Mouse (Mus musculus) hindbrain, embryonic 16.5 days (tissue): ENCODE results near the gene Slc37a1. TPM values are rescaled to one million over a fixed set of nuclear protein-coding genes. Genes with fewer than 3 reads are reported as not detected.
"Not testable (repeated sequence)": the region's sequence is repeated elsewhere in the genome, so short reads cannot be mapped to it uniquely, and the experiment has no call there.

Experiments used
- ATAC-seq: fragments of 200-750 bp; cut with Nextera tagmentation; 2 replicates; pipeline ENCODE4 v1.8.0; 2017; ENCODE audit warnings: moderate TSS enrichment, moderate library complexity
- H3K27ac ChIP-seq: fragments of 300-500 bp; sonication (generic); 2 replicates; pipeline ENCODE4 v1.5.1; 2014; ENCODE audit warnings: low read depth, mild to moderate bottlenecking, control low read depth, low read length, moderate library complexity
- H3K27me3 ChIP-seq: fragments of 300-500 bp; sonication (generic); replicated peaks from 2 replicates; pipeline ENCODE4 v1.6.1; 2014; ENCODE audit warnings: low read length; ENCODE audit not compliant: control insufficient read depth, insufficient read depth
- H3K36me3 ChIP-seq: fragments of 300-500 bp; sonication (generic); 2 replicates; pipeline ENCODE4 v1.6.1; 2014; ENCODE audit warnings: mild to moderate bottlenecking, low read length, moderate library complexity, mixed read lengths; ENCODE audit not compliant: control insufficient read depth, insufficient read depth
- H3K4me1 ChIP-seq: fragments of 300-500 bp; sonication (generic); 2 replicates; pipeline ENCODE4 v1.6.1; 2014; ENCODE audit warnings: low read depth, low read length; ENCODE audit not compliant: control insufficient read depth, insufficient read depth
- H3K4me2 ChIP-seq: fragments of 300-500 bp; sonication (generic); 2 replicates; pipeline ENCODE4 v1.6.1; 2014; ENCODE audit warnings: mild to moderate bottlenecking, low read length, control low read depth, moderate library complexity
- H3K4me3 ChIP-seq: fragments of 300-500 bp; sonication (generic); 2 replicates; pipeline ENCODE4 v1.5.1; 2014; ENCODE audit warnings: mild to moderate bottlenecking, low read length, control low read depth, moderate library complexity
- H3K9ac ChIP-seq: fragments of 300-500 bp; sonication (generic); 2 replicates; pipeline ENCODE4 v1.6.1; 2014; ENCODE audit warnings: low read depth, mild to moderate bottlenecking, control low read depth, low read length, moderate library complexity
- H3K9me3 ChIP-seq: fragments of 300-500 bp; sonication (generic); 2 replicates; pipeline ENCODE4 v1.6.1; 2014; ENCODE audit warnings: mild to moderate bottlenecking, low read length, moderate library complexity; ENCODE audit not compliant: control insufficient read depth
- WGBS: fragments of 180-500 bp; shearing (Covaris S2); extraction: QIAGEN DNeasy Blood & Tissue Kit; methylation state at CpG from one replicate; pipeline ENCODE4 v1.1.7; 2014; 5-methylcytosine and 5-hydroxymethylcytosine counted together
- polyA plus RNA-seq: library from polyadenylated mRNA; unstranded; fragments of >200 nt; fragmentation: Nextera tagmentation; extraction: Ambion mirVana; gene quantifications from 2 replicates; pipeline ENCODE4 v1.2.1, GENCODE M21; 2015

Slc37a1 gene
- polyA plus RNA-seq, 1 experiment from 2014 or later: 8.6 TPM

DNA sequence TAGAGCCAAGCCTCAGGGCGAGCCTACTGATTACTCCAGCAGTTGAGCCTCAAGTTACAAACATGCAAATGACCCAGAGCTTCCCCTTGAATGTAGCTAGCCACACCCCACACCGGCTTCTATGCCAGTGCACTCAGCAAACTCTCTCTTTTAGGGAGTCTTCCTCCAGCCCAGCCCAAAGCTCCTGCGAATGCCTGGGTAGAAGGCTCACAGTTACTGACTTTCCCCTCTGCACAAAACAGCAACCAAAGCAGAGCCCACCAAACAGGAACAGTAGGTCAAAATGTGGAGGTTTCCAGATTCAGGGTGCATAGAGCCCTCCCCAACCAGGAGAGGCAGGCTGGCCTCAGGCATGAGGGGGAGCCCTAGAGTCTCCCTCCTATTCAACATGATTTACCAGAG lies 21.4 kb upstream of the Slc37a1 start:
- ATAC-seq: no peak
- H3K9ac ChIP-seq: no peak overlapping the region
- no peaks in the 10 kb centered on the region for H3K4me1 ChIP-seq
- H3K4me2 ChIP-seq: no peak overlapping the region
- H3K27ac ChIP-seq: no peak overlapping the region
- 22% methylated on average over 3 of the region's 3 CpGs for WGBS
- no peaks in the 10 kb centered on the region for H3K36me3 ChIP-seq
- no peaks in the 10 kb centered on the region for H3K27me3 ChIP-seq
- no peak overlapping the region for H3K4me3 ChIP-seq
- no peaks in the 10 kb centered on the region for H3K9me3 ChIP-seq

DNA sequence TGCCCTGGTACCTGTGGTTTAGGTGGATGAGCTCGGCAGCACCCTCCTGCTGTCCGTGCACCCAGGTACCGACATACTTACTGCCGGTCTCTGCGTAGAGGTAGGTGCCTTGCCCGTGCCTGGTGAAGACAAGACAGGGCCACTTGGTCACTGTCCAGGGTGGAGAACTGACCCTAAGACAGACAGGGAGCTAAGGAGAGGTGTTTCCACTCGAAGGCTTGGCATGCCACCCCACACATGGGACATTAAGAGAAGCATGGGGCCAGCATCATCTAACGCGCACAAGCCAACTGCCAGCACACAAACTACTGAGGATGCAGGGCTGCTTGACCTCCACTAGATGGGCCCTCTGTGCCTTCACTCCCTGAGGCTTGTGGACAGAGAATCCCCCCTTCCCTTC lies 20.8 kb upstream of the Slc37a1 start:
- Histone ChIP-seq H3K4me3 (no peak overlapping the region), H3K4me2 (no peak overlapping the region), H3K4me1 (no peaks in the 10 kb centered on the region), H3K36me3 (no peaks in the 10 kb centered on the region), H3K9me3 (no peaks in the 10 kb centered on the region), H3K27me3 (no peaks in the 10 kb centered on the region), H3K9ac (no peak overlapping the region), H3K27ac (no peak overlapping the region)
- ATAC-seq: no peak
- 90% methylated on average over 9 of the region's 9 CpGs for WGBS

DNA sequence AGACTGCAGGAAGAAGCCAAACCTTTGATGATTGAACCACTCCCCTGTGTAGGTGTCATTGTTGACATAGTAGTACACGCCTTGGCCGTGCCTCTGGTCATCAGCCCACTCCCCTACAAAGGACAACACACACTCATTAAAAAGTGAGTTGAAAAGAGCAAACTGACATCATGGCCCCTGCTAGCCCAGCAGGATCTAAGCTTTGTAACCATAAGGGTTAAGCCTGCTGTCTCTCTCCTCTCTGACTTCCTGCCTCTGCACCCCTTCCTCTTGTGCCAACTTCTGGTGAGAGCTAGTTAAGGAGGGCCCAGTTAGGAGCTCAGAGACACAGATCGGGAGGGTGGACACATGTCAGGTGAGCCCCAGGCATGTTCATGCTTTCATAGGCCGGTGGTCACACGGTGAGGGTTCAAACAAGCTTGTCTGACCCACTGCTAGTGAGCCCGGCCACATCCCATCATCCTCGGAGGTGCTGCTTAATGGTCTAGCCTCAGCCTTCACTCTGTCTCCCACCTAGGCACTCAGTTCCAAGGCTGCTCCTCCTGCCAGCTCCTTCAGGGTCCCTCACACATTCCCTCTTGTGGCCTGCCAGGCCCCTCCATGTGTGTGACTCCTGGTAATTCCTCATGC lies 20.2 kb upstream of the Slc37a1 start:
- Histone ChIP-seq H3K36me3 (no peaks in the 10 kb centered on the region), H3K27ac (no peak overlapping the region), H3K4me1 (no peaks in the 10 kb centered on the region), H3K4me2 (no peak overlapping the region), H3K4me3 (no peak overlapping the region), H3K27me3 (no peaks in the 10 kb centered on the region), H3K9me3 (no peaks in the 10 kb centered on the region), H3K9ac (no peak overlapping the region)
- WGBS: 79% methylated on average over 7 of the region's 7 CpGs
- no peak for ATAC-seq

DNA sequence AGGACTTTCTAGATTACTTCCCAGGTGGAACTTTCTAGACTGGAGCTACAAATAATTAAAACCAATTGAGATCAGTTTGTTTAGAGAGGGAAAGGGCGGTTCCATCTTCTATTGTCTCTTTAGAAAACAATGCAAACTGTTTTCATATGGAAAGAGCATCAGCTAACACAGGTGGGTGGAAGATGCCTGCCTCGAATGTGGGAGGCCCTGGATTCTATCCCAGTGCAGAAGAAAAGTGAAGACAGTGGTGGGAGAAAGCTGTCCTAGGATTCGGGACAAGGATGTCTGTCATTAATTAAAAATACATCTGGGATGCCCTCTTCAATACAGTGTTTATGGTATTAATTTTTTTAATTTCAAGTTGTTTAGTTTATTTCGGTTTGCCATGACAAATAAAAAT lies 19.5 kb upstream of the Slc37a1 start:
- Histone ChIP-seq H3K9ac (no peak overlapping the region), H3K27ac (no peak overlapping the region), H3K36me3 (no peaks in the 10 kb centered on the region), H3K27me3 (no peaks in the 10 kb centered on the region), H3K9me3 (no peaks in the 10 kb centered on the region), H3K4me3 (no peak overlapping the region), H3K4me2 (no peak overlapping the region), H3K4me1 (no peaks in the 10 kb centered on the region)
- ATAC-seq: no peak
- WGBS: 72% methylated on average over 4 of the region's 4 CpGs

DNA sequence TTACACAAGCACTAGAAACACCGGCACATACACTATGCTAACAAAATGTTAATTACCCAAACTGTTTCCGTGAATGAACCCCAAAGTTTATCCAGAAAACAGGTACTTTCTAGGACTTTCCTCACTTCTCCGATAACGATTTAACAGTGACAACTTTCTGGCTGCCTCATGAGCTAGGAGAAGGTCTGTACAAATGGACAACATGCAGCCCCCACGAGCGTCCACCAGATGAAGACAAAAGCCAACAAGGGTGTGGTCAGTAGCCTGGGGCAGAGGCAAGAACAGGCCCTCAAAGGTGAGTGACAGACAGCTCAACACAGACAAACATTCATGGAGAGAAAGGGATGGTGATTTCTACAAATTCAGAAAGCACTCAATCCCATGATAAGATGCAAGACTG lies 19.0 kb upstream of the Slc37a1 start:
- no peaks in the 10 kb centered on the region for H3K9me3 ChIP-seq
- H3K4me3 ChIP-seq: no peak overlapping the region
- WGBS: 84% methylated on average over 6 of the region's 6 CpGs
- H3K4me2 ChIP-seq: no peak overlapping the region
- no peak for ATAC-seq
- H3K4me1 ChIP-seq: no peaks in the 10 kb centered on the region
- no peak overlapping the region for H3K27ac ChIP-seq
- H3K36me3 ChIP-seq: no peaks in the 10 kb centered on the region
- no peak overlapping the region for H3K9ac ChIP-seq
- H3K27me3 ChIP-seq: no peaks in the 10 kb centered on the region

DNA sequence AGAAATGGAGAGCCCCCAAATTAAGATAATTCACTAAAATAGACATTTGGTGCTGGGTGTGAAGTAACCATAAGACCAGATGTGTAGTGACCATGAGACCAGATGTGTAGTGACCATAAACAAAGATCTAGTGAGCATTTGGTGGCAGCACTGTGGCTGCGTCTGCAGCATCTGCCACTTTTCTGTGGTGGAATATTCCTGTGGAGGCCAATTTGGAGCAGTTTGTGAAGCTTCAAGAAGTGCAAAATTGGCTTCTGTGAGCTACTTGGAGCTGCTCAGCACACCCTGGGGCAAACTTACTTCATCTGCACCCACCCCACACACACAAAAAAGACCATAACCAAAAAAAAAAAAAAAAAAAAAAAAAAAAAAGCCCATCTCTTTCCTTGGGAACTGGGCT lies 18.6 kb upstream of the Slc37a1 start:
- Histone ChIP-seq H3K4me3 (no peak overlapping the region), H3K36me3 (no peaks in the 10 kb centered on the region), H3K4me2 (no peak overlapping the region), H3K9me3 (no peaks in the 10 kb centered on the region), H3K27ac (no peak overlapping the region), H3K9ac (no peak overlapping the region), H3K27me3 (no peaks in the 10 kb centered on the region), H3K4me1 (no peaks in the 10 kb centered on the region)
- WGBS: 88% methylated on average over 1 of the region's 1 CpGs
- ATAC-seq: no peak

DNA sequence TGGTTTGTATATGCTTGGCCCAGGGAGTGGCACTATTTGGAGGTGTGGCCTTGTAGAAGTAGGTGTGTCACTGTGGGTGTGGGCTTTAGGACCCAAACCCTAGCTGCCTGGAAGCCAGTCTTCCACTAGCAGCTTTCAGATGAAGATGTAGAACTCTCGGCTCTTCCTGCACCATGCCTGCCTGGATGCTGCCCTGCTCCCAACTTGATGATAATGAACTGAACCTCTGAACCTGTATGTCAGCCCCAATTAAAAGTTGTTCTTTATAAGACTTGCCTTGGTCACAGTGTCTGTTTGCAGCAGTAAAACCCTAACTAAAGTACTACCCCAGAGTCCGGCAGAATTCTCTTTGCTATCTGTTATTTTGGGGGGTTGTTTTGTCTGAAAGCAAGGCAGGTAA lies 16.8 kb upstream of the Slc37a1 start:
- Histone ChIP-seq H3K36me3 (no peaks in the 10 kb centered on the region), H3K27me3 (no peaks in the 10 kb centered on the region), H3K4me3 (no peak overlapping the region), H3K4me2 (no peak overlapping the region), H3K9ac (no peak overlapping the region), H3K27ac (no peak overlapping the region), H3K4me1 (no peaks in the 10 kb centered on the region), H3K9me3 (no peaks in the 10 kb centered on the region)
- no peak for ATAC-seq
- 88% methylated on average over 2 of the region's 2 CpGs for WGBS

DNA sequence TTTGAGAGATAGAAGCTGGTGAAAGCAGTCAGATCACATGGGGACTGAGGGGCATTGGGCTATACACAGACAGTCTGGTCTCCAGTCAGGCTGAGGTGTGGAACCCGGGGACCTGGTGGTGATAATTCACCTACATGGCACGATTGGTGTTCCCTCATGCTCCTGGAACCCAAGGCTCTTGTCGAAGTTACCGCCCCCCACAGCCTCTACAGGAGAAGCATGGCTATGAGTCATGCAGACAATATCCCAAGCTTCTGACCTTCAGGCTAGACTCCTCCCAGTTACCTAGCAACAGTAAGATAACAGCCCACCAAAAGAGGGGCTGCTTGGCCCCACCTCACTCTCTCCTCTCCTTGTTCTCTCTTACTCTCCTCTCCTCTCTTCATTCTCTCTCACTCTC lies 16.3 kb upstream of the Slc37a1 start:
- Histone ChIP-seq H3K27me3 (no peaks in the 10 kb centered on the region), H3K9me3 (no peaks in the 10 kb centered on the region), H3K9ac (no peak overlapping the region), H3K4me1 (no peaks in the 10 kb centered on the region), H3K4me2 (no peak overlapping the region), H3K4me3 (no peak overlapping the region), H3K27ac (no peak overlapping the region), H3K36me3 (no peaks in the 10 kb centered on the region)
- 91% methylated on average over 4 of the region's 4 CpGs for WGBS
- ATAC-seq: no peak

DNA sequence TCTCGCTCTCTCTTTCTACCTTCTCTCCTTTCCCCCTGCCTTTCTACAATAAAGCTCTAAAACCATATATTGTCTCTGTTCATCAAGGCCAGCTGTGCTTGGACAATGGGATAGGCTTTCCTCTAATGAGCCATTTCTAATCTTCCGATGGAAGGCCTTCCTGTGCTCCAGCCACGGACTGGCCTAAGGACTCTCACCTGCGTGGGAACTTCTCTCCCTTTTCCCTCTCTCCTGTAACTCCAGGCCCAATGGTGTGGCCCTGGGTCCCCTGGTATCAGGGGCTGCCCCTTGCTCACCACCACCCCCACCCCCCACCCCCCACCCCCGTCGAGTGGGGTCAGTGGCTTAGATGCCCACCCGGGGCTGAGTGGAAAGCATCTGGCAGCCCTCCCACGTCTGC lies 15.9 kb upstream of the Slc37a1 start:
- not testable (repeated sequence) for H3K9me3 ChIP-seq, H3K27ac ChIP-seq, H3K27me3 ChIP-seq, H3K4me2 ChIP-seq, H3K4me1 ChIP-seq, H3K4me3 ChIP-seq, H3K9ac ChIP-seq, H3K36me3 ChIP-seq, ATAC-seq
- whole genome bisulfite sequencing: 83% methylated on average over 8 of the region's 8 CpGs
